Mouse (Mus musculus) urinary bladder, adult 2 months (tissue): ENCODE data around the gene Kctd14. TPM values are rescaled to one million over a fixed set of nuclear protein-coding genes. Genes with fewer than 3 reads are reported as not detected.

Source experiments
- DNase-seq: peaks from one replicate; pipeline ENCODE4 v3.0.0; 2022; ENCODE audit warnings: low spot score
- polyA plus RNA-seq: library from polyadenylated mRNA; depleted of rRNA; stranded (reverse); fragments of >200 nt; gene quantifications from 2 replicates; pipeline ENCODE4 v1.2.3, GENCODE M21; 2012; rRNA removed

The Kctd14 gene
- polyA plus RNA-seq, 1 experiment: 1.4 TPM

- DNase-seq: peak; percentile 30
Observed at GRCm38 (mm10) chr7:97446171-97446925, 4.8 kb upstream of the Kctd14 start.

- no peak for DNase-seq
Observed at GRCm38 (mm10) chr7:97447050-97447531, 4.0 kb upstream of the Kctd14 start.

- DNase-seq: no peak
Observed at GRCm38 (mm10) chr7:97452196-97452595, 1.1 kb downstream of the Kctd14 start.

GRCm38 (mm10) chr7:97453141-97453921, 2.2 kb downstream of the Kctd14 start:
- no peak for DNase-seq

GRCm38 (mm10) chr7:97454795-97455194, 3.7 kb downstream of the Kctd14 start:
- DNase-seq: no peak

- DNase-seq: no peak
Observed at GRCm38 (mm10) chr7:97455577-97455976, 4.5 kb downstream of the Kctd14 start.

GRCm38 (mm10) chr7:97473001-97473400, 21.9 kb downstream of the Kctd14 start:
- no peak for DNase-seq

GRCm38 (mm10) chr7:97479349-97479748, 28.2 kb downstream of the Kctd14 start:
- no peak for DNase-seq

- no peak for DNase-seq
Observed at GRCm38 (mm10) chr7:97480290-97480689, 29.2 kb downstream of the Kctd14 start.

GRCm38 (mm10) chr7:97480821-97481339, 29.8 kb downstream of the Kctd14 start, which contains the start of gene Ints4:
Gene Ints4 (plus strand): TSS chr7:97480956.
- peak; percentile 69 for DNase-seq

GRCm38 (mm10) chr7:97483378-97483777, 32.3 kb downstream of the Kctd14 start:
- DNase-seq: no peak

- no peak for DNase-seq
Observed at GRCm38 (mm10) chr7:97491157-97491556, 40.0 kb downstream of the Kctd14 start.

GRCm38 (mm10) chr7:97492420-97492819, 41.3 kb downstream of the Kctd14 start:
- DNase-seq: no peak

GRCm38 (mm10) chr7:97495052-97495451, 43.9 kb downstream of the Kctd14 start:
- no peak for DNase-seq

- DNase-seq: no peak
Observed at GRCm38 (mm10) chr7:97500555-97501209, 49.6 kb downstream of the Kctd14 start.

Other genes starting within 250 kb of the Kctd14 start
- gene Usp35, start 119.3 kb upstream of the Kctd14 start, polyA plus RNA-seq: 7.5 and 9.3 TPM in 2 replicates
- gene Kctd21, start 119.0 kb upstream of the Kctd14 start, polyA plus RNA-seq: 9.2 TPM in 2 replicates
- 11.0 and 14.4 TPM in 2 replicates for gene Alg8, start 79.7 kb upstream of the Kctd14 start, polyA plus RNA-seq
- gene Ndufc2, start 51.3 kb upstream of the Kctd14 start, polyA plus RNA-seq: 148 and 154 TPM in 2 replicates
- gene Thrsp, start 33.6 kb upstream of the Kctd14 start, polyA plus RNA-seq: 45.2 and 95.3 TPM in 2 replicates
- gene Ints4, start 29.6 kb downstream of the Kctd14 start, polyA plus RNA-seq: 52.5 and 53.3 TPM in 2 replicates
- gene Aamdc, start 128.2 kb downstream of the Kctd14 start, polyA plus RNA-seq: 54.3 and 64.7 TPM in 2 replicates
- gene Rsf1, start 128.6 kb downstream of the Kctd14 start, polyA plus RNA-seq: 6.3 and 12.6 TPM in 2 replicates
- 47.7 and 55.6 TPM in 2 replicates for gene Clns1a, start 245.3 kb downstream of the Kctd14 start, polyA plus RNA-seq